Mouse (Mus musculus) ovary, adult 18-20 months (tissue): ENCODE results near the gene Cdcp2.

Experiments
- DNase-seq: peaks from one replicate; pipeline ENCODE4 v3.0.0; 2022; ENCODE audit warnings: low spot score, mixed read lengths

Cdcp2 gene

DNA sequence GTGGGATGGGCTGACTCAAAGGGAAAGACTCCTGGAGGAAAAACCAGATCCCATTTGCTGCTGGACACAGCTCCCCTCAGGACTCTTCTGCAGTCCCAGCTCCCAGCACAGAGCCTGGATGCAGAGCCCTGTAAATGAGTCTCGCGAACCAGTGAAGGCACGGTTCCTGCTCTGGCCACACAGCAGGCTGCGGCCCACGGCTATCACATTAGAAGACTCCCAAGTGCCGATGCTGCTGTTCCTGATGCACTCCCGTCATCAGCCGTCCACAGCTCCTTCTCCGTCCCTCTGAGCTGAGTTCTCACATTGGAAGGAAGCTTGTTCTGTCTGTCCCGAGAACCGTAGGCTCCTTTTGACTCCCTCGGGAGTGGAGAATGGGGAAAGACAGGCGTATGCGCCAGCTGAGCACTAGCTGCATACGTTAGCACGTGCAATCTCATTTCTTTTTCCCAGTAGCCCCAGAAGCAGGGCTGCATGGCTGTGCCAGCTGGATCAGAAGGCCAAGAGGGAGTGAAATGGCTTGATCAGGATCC is at the start of gene Cdcp2:
Gene Cdcp2 (plus strand): TSS at position 51 of the 533 bp plus-strand sequence.
- no peak for DNase-seq

DNA sequence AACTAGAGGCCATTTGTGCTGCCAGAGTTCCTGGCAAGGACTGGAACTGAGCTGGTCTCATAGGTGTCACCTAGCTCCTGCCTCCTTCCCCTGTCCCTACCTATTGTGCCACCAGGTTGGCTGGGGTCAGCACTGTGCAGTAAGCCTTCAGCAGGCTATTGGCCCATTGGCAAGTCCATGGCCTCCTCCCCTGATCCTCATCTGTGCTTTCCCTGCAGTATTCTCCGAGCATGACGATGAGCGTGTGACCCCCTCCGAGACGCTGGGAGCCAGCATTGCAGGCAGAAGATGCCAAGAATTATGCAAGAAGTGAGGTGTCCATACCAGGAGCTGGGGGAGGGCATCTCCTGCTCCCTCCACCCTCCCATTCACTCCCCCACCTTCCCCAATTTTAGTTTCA is 48.9 kb upstream of the Cdcp2 start:
- no peak for DNase-seq

DNA sequence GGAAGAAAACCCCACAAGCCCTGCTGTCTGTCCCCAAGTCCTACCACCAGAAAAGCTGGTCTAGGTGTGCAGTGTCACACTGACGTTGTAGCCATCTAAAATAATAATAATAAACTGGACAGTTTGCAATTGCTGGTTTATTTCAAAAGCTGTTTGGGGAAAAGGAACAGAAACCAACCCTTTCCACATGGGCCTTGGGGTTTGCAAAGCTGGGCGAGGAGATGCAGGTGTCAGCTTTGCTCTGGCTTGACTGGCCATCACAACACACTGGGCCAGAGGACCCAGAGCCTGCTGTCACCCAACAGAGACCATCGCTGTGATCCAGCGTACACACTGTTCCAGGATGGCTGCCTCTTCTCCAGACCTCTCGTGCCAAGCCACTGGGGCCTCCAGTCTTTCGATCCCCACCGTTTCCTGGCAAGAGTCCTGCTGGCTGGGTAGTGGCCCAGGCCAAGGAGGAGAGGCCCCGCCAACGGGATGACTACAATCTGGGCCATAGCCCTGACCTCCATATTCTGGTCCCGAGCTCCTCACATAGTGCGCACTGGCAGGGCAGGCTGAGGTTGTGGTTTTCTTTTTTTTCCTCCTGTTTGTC is 48.0 kb upstream of the Cdcp2 start:
- DNase-seq: peak; percentile 67

DNA sequence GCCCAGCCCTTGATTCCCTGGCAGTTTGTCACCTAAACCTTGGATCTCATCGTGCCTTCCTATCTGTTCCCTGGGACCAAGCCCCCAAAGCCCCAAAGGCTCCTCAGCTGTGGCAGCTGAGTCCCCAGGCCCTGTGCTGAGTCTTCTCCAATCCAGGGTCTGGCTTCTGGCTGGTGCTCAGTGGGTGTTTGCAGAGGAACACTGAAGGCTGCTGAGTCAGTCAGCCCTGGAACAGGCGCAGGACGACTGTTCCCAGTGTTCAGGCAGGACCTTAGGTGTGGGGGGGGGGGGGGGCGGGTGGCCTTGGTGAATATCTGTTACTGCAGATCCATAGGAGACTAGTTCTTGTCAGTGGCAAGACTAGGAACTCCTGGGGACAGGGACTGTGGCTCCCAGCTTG is 44.8 kb upstream of the Cdcp2 start:
- DNase-seq: no peak

DNA sequence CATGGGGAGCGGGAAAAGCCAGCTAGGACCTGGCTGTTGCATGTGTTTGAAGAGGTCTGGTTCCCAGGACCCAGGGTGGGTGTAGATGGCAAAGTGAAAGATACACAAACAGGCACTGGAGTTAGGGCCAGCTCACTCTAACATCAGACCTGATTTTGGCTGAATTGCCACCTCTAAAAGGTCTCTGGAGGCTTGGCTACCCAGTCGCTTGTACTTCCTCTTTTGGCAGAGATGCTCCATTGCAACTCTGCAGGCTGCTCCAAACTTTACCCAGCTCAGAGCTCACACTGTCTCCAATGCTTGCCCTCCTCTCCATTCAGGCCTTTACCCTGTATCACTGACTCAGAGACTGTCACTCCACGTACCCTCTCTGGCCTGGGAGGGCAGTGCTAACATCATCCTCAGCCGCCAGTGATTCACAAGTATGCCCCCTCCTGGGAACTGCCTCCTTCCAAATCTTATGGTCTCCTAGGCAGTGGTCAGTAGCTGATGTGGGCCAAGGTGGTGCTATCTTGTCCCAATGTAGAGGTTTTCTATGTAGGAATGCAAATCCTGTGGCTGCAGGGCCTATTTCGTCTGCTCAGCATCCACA is 43.6 kb upstream of the Cdcp2 start:
- no peak for DNase-seq

DNA sequence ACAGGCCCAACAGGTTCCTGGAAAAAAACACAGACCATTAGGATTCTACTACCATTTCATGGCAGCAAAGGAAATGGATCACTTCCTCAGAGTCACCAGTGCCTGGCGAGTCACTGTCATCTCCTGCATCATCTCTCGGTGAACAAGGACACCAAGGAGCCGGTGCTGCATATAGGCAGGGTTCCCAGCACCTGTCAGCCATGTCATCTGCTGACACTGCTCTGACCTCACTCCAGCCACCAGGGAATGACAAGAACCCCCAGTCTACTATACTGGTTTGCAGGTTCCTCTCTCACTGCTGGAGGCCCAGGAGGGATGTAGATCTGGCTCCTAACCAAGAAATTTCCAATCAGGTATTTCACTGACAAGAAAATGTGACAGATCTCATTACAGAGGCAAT is 40.6 kb upstream of the Cdcp2 start:
- DNase-seq: no peak

DNA sequence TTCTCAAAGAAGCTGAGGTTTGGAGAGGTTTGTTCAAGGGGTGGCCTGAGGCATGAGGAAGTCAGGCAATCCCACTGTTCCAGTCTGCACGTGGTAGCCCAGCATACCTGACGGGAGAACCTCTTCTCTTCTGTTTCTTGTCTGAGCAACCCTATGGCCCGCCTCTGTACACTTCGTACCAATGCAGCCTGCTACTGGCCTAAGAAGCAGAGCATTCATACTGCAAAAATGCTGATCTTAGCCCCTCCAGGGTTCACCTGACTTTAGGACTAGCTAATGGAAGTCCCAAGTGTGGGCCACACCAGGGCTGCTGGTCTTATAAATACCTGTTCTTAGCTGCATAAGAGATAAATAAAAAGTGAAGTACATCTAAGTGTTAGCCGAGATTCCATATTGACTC is 38.3 kb upstream of the Cdcp2 start:
- DNase-seq: no peak

DNA sequence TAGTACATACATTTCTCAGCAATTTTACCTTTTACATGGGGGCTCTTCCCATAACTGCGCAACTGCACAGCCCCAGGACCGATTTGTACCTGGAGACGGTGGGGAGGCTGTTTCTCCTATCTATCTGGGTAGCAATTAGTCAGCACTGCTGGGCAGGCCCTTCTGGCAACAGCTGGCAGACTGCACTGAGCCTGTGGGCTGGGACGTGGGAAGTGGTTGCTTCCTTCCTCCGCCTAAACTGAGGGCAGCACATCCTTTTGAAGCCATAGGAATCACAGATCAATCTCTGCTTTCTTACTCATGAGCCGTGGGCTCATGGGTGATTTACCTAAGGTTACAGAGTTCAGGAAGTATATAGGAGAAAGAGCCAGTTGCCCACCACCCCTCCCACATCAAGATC is 37.9 kb upstream of the Cdcp2 start:
- no peak for DNase-seq

DNA sequence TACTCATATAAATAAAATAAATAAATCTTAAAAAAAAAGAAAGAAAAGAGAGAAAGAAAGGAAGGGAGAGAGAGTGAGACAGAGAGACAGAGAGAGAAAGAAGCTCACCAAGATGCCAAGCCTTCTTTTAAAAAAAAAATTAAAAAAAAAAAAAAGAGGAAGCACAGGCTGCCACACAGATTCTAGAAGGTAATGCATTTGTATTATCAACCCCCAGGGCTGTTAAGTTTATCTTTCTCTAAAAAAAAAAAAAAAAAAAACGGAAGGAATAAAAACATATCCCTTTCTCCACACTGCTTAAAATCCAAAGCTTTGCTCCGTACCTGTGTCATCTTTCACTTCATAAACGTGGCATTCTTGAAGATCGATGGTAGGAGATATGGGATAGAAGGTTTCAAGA is 35.1 kb upstream of the Cdcp2 start:
- no peak for DNase-seq

DNA sequence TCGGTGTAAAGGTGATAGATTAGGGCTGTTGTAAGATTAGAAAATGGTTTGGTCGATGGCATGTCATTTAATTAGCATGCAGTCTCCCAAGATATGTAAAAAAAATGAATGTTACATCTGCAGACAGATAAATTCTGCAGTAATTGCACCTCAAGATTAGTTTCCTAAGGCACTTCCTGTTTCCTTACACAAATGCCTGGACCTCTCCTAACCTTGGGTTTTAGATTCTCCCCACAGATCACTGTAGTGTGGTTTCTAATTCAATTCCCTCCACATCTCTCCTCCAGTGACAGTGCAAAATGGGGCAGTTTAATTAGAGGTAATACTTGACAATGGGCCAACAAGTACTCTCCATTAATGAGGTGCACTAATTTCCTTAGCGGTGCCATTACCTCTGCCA is 33.5 kb upstream of the Cdcp2 start:
- no peak for DNase-seq

DNA sequence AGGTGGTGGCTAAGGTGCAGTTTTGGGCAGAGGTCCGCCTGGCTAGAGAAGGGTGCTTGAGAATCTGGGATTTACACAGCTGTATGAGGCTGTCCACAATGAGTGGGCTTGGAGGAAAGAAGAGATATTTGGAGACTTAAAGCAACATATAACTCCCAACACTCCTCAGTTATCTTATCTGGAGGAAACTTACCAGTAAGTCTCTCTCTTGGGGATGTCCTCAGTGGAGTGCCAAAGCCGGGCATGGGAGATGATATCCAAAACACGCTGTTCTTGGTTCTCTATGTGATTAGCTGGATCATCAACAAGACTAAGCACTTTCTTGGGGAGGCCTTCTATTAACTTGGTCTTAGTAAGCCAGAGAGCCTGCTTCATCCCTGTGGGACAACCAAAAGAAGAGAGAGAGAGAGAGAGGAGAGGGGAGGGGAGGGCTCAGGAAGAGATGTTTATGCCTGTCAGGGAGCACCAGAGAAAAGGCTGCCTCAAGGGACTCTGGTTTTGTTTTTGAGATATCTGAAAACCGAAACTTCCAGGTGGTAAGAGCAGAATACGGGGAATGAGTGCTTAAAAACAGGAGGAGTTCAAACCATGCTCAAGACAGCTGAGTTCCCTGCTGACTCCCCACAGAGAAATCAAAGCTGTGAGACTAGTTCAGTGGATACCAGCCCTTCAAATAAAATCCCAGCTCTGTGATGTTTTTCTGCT is 32.1 kb upstream of the Cdcp2 start:
- no peak for DNase-seq

DNA sequence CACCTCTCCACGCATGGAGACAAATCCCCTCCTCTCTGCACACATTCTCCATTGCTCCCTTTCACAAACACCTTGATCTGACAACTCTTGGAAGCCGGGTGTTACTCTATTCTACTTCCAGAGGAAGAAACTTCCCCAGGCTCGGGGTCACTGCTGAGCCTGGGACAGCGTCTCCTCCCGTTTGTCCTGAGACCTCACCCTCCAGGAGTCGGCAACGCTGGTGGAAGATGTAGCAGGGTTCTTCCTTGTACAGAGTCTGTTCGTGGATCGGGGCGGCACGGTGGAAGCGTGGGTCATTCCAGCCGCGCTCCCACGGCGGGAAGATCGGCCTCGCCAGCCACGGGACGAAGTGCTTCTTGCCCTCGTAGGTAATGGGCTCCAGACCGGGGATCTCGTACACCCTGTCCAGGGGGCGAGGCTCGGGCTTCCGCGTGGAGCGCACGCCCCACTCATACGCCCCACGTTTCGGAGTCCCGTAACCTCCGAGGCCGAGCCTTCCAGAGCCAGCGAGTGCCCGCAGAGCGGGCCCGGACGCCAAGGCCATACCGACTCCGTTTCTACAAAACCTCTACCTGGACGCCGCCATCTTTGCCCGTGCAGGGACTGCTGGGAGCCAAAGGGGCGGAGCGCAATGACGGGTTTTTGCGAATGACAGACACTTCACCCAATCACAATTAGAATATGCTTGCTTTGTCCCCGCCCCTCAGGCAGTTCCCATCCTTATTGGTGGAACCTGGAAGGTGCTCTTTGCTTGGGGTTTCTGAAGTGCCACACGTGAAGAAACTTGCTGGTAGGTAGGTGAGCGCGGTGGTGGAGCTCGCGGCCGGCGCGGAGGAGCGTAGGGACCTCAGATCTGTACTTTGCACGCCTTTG is 30.2 kb upstream of the Cdcp2 start, which contains the start of the genes Mrpl37 and Cyb5rl:
Gene Mrpl37 (minus strand): TSS at position 617 of the 873 bp plus-strand sequence.
Gene Cyb5rl (plus strand): TSS at position 737 of the 873 bp plus-strand sequence.
- peak; percentile 92 for DNase-seq

DNA sequence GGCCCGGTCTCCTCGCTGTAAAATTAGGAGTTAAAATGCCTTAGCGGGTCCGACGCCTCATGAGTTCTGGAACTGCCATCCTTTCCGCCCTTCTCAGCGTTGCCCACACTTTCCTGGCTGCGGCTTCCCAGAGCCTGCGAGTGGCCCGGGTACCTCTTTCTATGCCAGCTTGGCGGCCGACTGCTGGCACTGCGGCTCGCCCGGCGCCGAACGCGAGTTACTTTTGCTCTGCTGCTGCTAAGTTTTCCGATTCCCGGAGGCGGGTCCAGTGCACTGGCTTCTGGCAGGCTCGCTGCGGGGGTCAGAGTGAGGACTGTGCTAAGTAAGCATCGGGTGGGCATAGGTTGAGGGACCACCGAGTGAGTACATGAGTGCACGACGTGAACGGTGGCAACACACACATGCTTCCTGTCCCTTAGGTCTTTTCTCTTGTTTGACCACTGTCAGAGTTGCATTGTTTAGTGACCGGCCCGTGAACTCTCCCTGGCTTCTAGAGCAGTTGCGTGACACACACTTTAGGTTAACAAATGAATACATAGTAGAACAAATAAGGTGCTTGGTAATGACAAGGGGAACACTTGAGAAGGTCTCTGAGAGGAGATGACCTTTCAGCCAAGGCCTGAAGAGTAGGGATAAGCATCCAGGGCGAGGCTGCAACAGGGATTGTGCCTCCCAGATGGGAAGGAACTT is 29.4 kb upstream of the Cdcp2 start:
- DNase-seq: no peak

DNA sequence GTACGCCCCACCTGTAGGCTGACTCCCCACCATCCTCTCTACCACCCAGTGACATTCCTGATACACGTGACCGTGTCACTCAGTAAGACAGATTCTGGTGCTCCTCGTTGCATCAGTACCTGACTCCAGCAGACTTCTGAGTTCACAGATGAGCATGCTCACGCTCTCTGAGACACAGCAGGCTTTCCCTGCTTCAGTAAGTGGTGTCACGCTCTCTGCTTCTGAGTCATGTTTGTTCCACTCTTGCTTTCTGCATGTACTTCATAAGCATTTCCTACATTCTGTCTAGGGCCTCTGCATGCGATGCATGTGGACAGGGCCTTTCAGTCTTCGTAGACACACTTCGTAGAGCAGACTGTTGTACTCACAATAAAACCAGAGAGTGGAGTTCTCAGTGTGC is 24.3 kb upstream of the Cdcp2 start:
- DNase-seq: no peak

DNA sequence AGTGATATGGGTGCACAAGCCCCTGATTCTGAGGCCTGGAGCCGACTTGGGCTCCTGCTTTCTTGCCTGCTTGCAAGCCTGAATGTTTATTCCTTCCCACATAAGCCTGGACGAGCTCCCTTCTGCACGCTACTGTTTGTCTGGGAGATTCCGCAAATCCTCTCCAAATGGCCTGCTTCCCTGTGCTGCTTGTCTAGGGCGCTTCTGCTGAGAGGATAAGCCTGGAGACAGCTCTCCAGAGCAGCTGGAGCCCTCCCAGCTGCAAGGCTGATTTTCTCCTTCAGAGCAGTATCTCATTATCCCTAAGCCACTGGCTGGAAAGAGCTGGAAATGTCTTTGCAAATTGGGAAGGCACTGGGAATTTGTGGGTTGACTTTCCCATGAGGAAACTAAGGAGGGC is 21.2 kb upstream of the Cdcp2 start:
- DNase-seq: no peak

DNA sequence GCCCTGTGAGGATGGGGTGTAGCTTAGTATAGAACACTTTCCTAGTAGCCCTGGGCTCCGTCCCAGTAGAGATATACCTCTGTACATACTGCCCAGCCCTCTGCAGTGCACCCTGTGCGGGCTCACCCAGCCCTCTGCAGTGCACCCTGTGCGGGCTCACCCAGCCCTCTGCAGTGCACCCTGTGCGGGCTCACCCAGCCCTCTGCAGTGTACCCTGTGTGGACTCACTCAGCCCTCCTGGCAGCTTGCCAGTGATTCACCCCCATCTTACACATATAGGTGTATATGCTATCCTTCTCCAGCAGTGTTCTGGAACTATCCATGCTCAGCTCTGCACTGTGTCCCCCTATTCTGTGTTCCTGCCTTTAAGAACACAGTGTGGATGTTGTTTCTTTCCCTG is 17.8 kb upstream of the Cdcp2 start:
- DNase-seq: no peak

DNA sequence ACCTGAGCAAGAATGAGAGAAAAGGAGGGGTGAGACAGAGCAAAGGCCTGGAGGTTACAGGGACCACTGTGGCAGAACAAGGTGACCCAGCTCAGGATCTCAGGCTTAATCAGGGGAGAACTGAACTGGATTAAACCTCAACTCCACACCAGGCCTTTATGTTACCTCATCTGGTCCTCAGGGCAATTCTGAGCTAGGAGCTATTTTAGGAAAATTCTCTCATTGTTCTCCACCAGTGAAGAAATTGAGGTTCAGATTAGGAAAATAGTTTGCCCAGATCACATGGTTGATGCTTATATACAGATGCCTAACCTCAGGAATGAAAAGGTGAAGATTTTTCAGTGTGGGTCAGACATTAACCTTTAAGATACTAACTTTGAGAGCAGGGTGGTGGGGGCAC is 17.0 kb upstream of the Cdcp2 start:
- DNase-seq: no peak

DNA sequence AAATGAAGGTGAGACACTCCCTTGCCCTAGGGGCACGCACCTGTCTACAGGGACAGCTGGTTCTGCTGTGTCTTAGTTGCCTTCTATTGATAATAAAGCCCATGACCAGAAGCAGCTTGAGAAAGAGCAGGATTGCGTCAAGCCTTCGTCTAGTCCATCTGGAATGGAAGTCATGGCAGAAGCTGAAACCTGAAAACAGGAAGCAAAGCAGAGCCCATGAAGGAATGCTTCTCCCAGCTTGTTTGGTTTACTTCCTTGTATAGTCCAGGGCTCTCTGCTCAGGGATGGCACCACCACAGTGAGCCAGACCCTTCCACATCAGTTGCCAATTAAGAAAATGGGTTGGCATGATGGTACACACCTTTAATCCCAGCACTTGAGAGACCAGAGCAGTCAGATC is 14.5 kb upstream of the Cdcp2 start:
- no peak for DNase-seq

DNA sequence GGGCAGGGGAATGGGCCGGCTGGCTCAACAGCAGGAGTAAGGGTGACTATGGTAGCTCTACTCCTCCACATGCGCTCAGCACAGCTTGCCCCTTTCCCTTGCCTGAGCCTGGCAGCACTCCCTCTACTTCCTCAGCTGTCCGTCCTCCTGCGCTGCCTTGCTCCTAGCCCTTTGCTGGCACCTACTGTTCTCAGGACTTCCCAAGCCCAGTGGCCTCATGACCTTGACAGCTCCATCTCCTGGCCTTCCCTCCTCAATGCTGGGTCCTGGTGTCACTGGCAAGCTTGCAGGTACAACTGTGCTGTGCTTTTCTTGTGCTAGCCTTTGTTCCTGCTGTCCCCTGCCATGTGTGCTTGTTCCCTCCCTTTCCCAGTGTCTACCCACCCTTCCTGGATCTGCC is 13.6 kb upstream of the Cdcp2 start:
- DNase-seq: no peak

DNA sequence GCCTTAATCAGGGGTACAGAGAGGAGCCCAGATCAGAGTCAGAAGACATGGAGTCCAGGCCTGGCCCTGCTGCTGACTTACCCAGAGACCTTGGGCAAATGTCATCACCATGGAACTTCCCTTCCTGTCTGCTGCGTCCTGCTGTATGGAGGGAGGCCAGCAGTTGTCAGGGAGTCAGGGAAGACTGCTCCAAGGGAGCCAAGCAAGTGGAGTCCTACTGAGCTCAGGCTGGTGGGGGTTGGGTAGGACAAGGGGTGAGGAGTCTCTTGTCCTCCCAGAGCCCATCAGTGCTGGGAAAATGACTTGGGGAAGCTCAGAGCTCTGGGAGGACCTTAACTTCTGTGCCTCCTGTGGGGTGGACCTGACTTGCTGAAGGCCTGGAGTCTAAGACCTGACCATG is 12.3 kb upstream of the Cdcp2 start:
- no peak for DNase-seq

DNA sequence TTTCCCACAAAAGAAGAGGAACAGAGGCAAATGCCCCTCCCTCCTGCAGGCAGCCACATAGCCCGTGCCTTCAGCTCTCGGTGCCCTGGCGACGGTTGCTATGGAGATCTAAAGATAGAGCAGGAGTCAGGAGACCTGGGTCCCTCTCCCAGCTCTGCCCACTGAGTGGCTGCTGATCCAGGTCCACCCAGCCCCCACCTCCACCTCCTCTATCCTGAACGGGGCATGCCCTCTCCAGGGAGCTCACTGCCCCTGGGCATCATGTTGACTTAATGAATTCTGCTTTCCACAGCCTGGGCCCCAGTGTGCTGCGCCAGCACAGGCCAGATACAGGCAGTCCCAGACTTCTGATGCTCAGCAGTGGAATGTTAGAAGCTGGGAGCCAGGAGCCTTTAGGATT is 11.8 kb upstream of the Cdcp2 start:
- DNase-seq: no peak

DNA sequence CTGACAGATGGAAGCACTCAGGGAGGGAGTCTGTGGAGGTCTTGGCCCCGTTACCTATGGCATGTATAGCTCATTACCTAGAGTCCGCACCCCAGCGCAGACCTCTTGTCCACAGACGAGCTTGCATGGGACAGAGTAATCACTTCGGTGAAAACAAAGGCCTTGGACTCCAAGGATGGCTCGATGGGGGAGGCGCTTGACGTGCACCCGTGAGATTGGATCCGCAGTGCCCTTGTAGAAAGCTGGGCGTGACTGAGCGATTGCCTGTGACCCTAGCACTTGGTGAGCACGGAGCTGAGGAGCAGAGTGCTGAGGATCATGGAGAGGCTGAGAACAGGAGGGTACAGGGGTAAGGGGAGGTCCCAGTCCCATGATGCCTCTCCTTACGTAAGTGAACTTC is 5.0 kb upstream of the Cdcp2 start:
- peak; percentile 76 for DNase-seq
